Mouse (Mus musculus) retina, embryonic 14.5 days (tissue): Measurements from ENCODE around the gene Prdm12.
"Not testable (repeated sequence)": the region's sequence is repeated elsewhere in the genome, so short reads cannot be mapped to it uniquely, and the experiment has no call there.

Source experiments
- DNase-seq: peaks from one replicate; pipeline ENCODE4 v3.0.0-alpha.2; 2015; ENCODE audit warnings: low spot score

The Prdm12 gene

GRCm38 (mm10) chr2:31641929-31642328 lies 2.1 kb downstream of the Prdm12 start:
- no peak for DNase-seq

- peak; percentile 47 for DNase-seq
These were observed 14.4 kb downstream of the Prdm12 start for GRCm38 (mm10) chr2:31653971-31654853.

GRCm38 (mm10) chr2:31654854-31655559 lies 15.2 kb downstream of the Prdm12 start:
- peak; percentile 75 for DNase-seq

GRCm38 (mm10) chr2:31656374-31656773 lies 16.5 kb downstream of the Prdm12 start:
- DNase-seq = no peak

GRCm38 (mm10) chr2:31662939-31663803 lies 23.3 kb downstream of the Prdm12 start:
- no peak for DNase-seq

- DNase-seq = no peak
These were observed 24.0 kb downstream of the Prdm12 start for GRCm38 (mm10) chr2:31663804-31664180.

- DNase-seq = peak; percentile 76
These were observed 27.5 kb downstream of the Prdm12 start for GRCm38 (mm10) chr2:31667332-31667731.

- peak; percentile 99 for DNase-seq
These were observed 30.8 kb downstream of the Prdm12 start, which contains the start of gene Exosc2 for GRCm38 (mm10) chr2:31670551-31671035. Gene Exosc2 (plus strand): TSS chr2:31670715.

- no peak for DNase-seq
These were observed 38.8 kb downstream of the Prdm12 start for GRCm38 (mm10) chr2:31678641-31679040.

- not testable (repeated sequence) for DNase-seq
These were observed 41.3 kb downstream of the Prdm12 start for GRCm38 (mm10) chr2:31681051-31681707.

- no peak for DNase-seq
These were observed 41.9 kb downstream of the Prdm12 start for GRCm38 (mm10) chr2:31681731-31682235.

GRCm38 (mm10) chr2:31683666-31684065 lies 43.8 kb downstream of the Prdm12 start:
- DNase-seq = peak; percentile 83

GRCm38 (mm10) chr2:31688074-31688925 lies 48.5 kb downstream of the Prdm12 start, which contains the start of gene Abl1:
Gene Abl1 (plus strand): TSS chr2:31688376.
- peak; percentile 98 for DNase-seq

GRCm38 (mm10) chr2:31689045-31689444 lies 49.2 kb downstream of the Prdm12 start:
- no peak for DNase-seq

- DNase-seq = no peak
These were observed 50.2 kb downstream of the Prdm12 start for GRCm38 (mm10) chr2:31690063-31690462.

GRCm38 (mm10) chr2:31698209-31698608 lies 58.4 kb downstream of the Prdm12 start:
- DNase-seq = no peak

GRCm38 (mm10) chr2:31700545-31701446 lies 61.0 kb downstream of the Prdm12 start:
- DNase-seq = peak; percentile 61

- no peak for DNase-seq
These were observed 63.4 kb downstream of the Prdm12 start for GRCm38 (mm10) chr2:31703226-31703625.
